Mouse (Mus musculus): Measurements from ENCODE around the gene Lcn3. TPM values are rescaled to one million over a fixed set of nuclear protein-coding genes. Genes with fewer than 3 reads are reported as not detected.

The Lcn3 gene
- total and polyA plus RNA-seq, 2 experiments from 2014 or later = not detected

Other genes starting within 250 kb of the Lcn3 start
- gene Traf2, start 218.6 kb upstream of the Lcn3 start, total RNA-seq (2014; rRNA removed) = 10.0 and 11.4 TPM in 2 replicates
- 9.2 and 9.3 TPM in 2 replicates for gene Traf2, start 218.6 kb upstream of the Lcn3 start, polyA plus RNA-seq (2015; fragmentation: Nextera tagmentation; extraction: Ambion mirVana)
- 159 and 274 TPM in 2 replicates for gene Edf1, start 207.7 kb upstream of the Lcn3 start, total RNA-seq (2014; rRNA removed)
- gene Edf1, start 207.7 kb upstream of the Lcn3 start, polyA plus RNA-seq (2015; fragmentation: Nextera tagmentation; extraction: Ambion mirVana) = 394 and 413 TPM in 2 replicates
- gene Mamdc4, start 190.7 kb upstream of the Lcn3 start, total RNA-seq (2014; rRNA removed) = 1.2 and 2.5 TPM in 2 replicates
- gene Mamdc4, start 190.7 kb upstream of the Lcn3 start, polyA plus RNA-seq (2015; fragmentation: Nextera tagmentation; extraction: Ambion mirVana) = 1.2 and 2.0 TPM in 2 replicates
- 35.4 and 48.2 TPM in 2 replicates for gene Phpt1, start 190.3 kb upstream of the Lcn3 start, total RNA-seq (2014; rRNA removed)
- gene Phpt1, start 190.3 kb upstream of the Lcn3 start, polyA plus RNA-seq (2015; fragmentation: Nextera tagmentation; extraction: Ambion mirVana) = 232 and 242 TPM in 2 replicates
- gene Ajm1, start 183.8 kb upstream of the Lcn3 start, total RNA-seq (2014; rRNA removed) = 22.4 and 29.1 TPM in 2 replicates
- 18.8 and 19.8 TPM in 2 replicates for gene Ajm1, start 183.8 kb upstream of the Lcn3 start, polyA plus RNA-seq (2015; fragmentation: Nextera tagmentation; extraction: Ambion mirVana)
- gene Rabl6, start 157.0 kb upstream of the Lcn3 start, total RNA-seq (2014; rRNA removed) = 71.8 and 74.9 TPM in 2 replicates
- 53.0 and 62.4 TPM in 2 replicates for gene Rabl6, start 157.0 kb upstream of the Lcn3 start, polyA plus RNA-seq (2015; fragmentation: Nextera tagmentation; extraction: Ambion mirVana)
- gene Ccdc183, start 147.9 kb upstream of the Lcn3 start, total RNA-seq (2014; rRNA removed) = not detected in 2 replicates
- gene Ccdc183, start 147.9 kb upstream of the Lcn3 start, polyA plus RNA-seq (2015; fragmentation: Nextera tagmentation; extraction: Ambion mirVana) = 0.35 and 0.48 TPM in 2 replicates
- gene Tmem141, start 143.6 kb upstream of the Lcn3 start, total RNA-seq (2014; rRNA removed) = 48.0 and 59.8 TPM in 2 replicates
- gene Tmem141, start 143.6 kb upstream of the Lcn3 start, polyA plus RNA-seq (2015; fragmentation: Nextera tagmentation; extraction: Ambion mirVana) = 52.0 and 56.9 TPM in 2 replicates
- 2.2 and 2.7 TPM in 2 replicates for gene Fcna, start 137.5 kb upstream of the Lcn3 start, total RNA-seq (2014; rRNA removed)
- gene Fcna, start 137.5 kb upstream of the Lcn3 start, polyA plus RNA-seq (2015; fragmentation: Nextera tagmentation; extraction: Ambion mirVana) = 3.7 and 4.3 TPM in 2 replicates
- not detected in 2 replicates for gene Lcn8, start 112.4 kb upstream of the Lcn3 start, total RNA-seq (2014; rRNA removed)
- gene Lcn8, start 112.4 kb upstream of the Lcn3 start, polyA plus RNA-seq (2015; fragmentation: Nextera tagmentation; extraction: Ambion mirVana) = not detected in 2 replicates
- gene Lcn5, start 107.6 kb upstream of the Lcn3 start, total RNA-seq (2014; rRNA removed) = not detected in 2 replicates
- gene Lcn5, start 107.6 kb upstream of the Lcn3 start, polyA plus RNA-seq (2015; fragmentation: Nextera tagmentation; extraction: Ambion mirVana) = not detected in 2 replicates
- not detected in 2 replicates for gene Lcn6, start 88.8 kb upstream of the Lcn3 start, total RNA-seq (2014; rRNA removed)
- not detected in 2 replicates for gene Lcn6, start 88.8 kb upstream of the Lcn3 start, polyA plus RNA-seq (2015; fragmentation: Nextera tagmentation; extraction: Ambion mirVana)
- gene Lcn10, start 82.8 kb upstream of the Lcn3 start, total RNA-seq (2014; rRNA removed) = not detected in 2 replicates
- gene Lcn10, start 82.8 kb upstream of the Lcn3 start, polyA plus RNA-seq (2015; fragmentation: Nextera tagmentation; extraction: Ambion mirVana) = not detected in 2 replicates
- gene Obp2a, start 65.5 kb upstream of the Lcn3 start, total RNA-seq (2014; rRNA removed) = not detected in 2 replicates
- gene Obp2a, start 65.5 kb upstream of the Lcn3 start, polyA plus RNA-seq (2015; fragmentation: Nextera tagmentation; extraction: Ambion mirVana) = not detected in 2 replicates
- gene Bmyc, start 58.8 kb upstream of the Lcn3 start, total RNA-seq (2014; rRNA removed) = 90.3 and 92.6 TPM in 2 replicates
- gene Bmyc, start 58.8 kb upstream of the Lcn3 start, polyA plus RNA-seq (2015; fragmentation: Nextera tagmentation; extraction: Ambion mirVana) = 206 and 219 TPM in 2 replicates
- not detected in 2 replicates for gene Obp2b, start 28.6 kb upstream of the Lcn3 start, total RNA-seq (2014; rRNA removed)
- gene Obp2b, start 28.6 kb upstream of the Lcn3 start, polyA plus RNA-seq (2015; fragmentation: Nextera tagmentation; extraction: Ambion mirVana) = not detected in 2 replicates
- gene Lcn11, start 11.4 kb downstream of the Lcn3 start, total RNA-seq (2014; rRNA removed) = not detected in 2 replicates
- gene Lcn11, start 11.4 kb downstream of the Lcn3 start, polyA plus RNA-seq (2015; fragmentation: Nextera tagmentation; extraction: Ambion mirVana) = not detected in 2 replicates
- gene Gm13539, start 16.7 kb downstream of the Lcn3 start, total RNA-seq (2014; rRNA removed) = not detected in 2 replicates
- gene Gm13539, start 16.7 kb downstream of the Lcn3 start, polyA plus RNA-seq (2015; fragmentation: Nextera tagmentation; extraction: Ambion mirVana) = not detected in 2 replicates
- gene Glt6d1, start 50.3 kb downstream of the Lcn3 start, total RNA-seq (2014; rRNA removed) = not detected in 2 replicates
- not detected in 2 replicates for gene Glt6d1, start 50.3 kb downstream of the Lcn3 start, polyA plus RNA-seq (2015; fragmentation: Nextera tagmentation; extraction: Ambion mirVana)
- gene Lcn9, start 57.6 kb downstream of the Lcn3 start, total RNA-seq (2014; rRNA removed) = not detected in 2 replicates
- gene Lcn9, start 57.6 kb downstream of the Lcn3 start, polyA plus RNA-seq (2015; fragmentation: Nextera tagmentation; extraction: Ambion mirVana) = not detected in 2 replicates
- not detected in 2 replicates for gene Sohlh1, start 81.7 kb downstream of the Lcn3 start, total RNA-seq (2014; rRNA removed)
- not detected in 2 replicates for gene Sohlh1, start 81.7 kb downstream of the Lcn3 start, polyA plus RNA-seq (2015; fragmentation: Nextera tagmentation; extraction: Ambion mirVana)
- gene Kcnt1, start 98.2 kb downstream of the Lcn3 start, total RNA-seq (2014; rRNA removed) = 52.7 and 52.8 TPM in 2 replicates
- gene Kcnt1, start 98.2 kb downstream of the Lcn3 start, polyA plus RNA-seq (2015; fragmentation: Nextera tagmentation; extraction: Ambion mirVana) = 21.9 and 23.2 TPM in 2 replicates
- gene Camsap1, start 217.7 kb downstream of the Lcn3 start, total RNA-seq (2014; rRNA removed) = 98.7 and 106 TPM in 2 replicates
- 44.1 and 56.8 TPM in 2 replicates for gene Camsap1, start 217.7 kb downstream of the Lcn3 start, polyA plus RNA-seq (2015; fragmentation: Nextera tagmentation; extraction: Ambion mirVana)